Mouse (Mus musculus) T-helper 17 cell (primary cell): Measurements from ENCODE around the gene Ctps2.

Experiments
- in situ Hi-C, 2 experiments: fragments of 300-600 bp; cut with MboI, MseI; formaldehyde crosslinking; loops; 1 replicate in 1 of 2; 2 replicates in 1 of 2; pipeline ENCODE4 v1.15.1; 2025; ENCODE audit warnings: high pct_unique_total_duplicates in 2 of 2

Gene Ctps2

DNA sequence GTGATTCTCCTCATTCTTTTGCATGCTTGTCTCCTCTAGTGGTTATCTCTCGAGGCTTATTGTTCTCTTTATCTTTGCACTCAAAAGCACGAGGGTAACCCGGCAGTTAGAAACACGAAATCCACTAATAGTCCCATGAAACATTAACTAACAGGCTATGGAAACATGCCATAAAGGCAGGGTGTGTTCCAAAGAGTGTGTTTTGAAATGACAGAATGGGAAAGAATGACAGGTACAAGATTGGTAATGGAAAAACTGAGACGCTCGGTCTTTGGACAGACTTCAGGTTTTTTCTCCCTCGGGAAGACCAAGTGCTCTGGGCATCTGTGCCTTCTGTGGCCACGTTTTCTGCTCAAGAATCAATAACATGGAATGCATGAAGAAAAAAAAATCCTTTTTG lies 66.4 kb downstream of the Ctps2 start:
- in situ Hi-C loops, result loop anchor here in 1 of 2 experiments (10.0 to 25.0 kb wide), 2 partner anchors 695 to 1097 kb away; no protein-coding TSS in a partner anchor

GRCm38 (mm10) chrX:162976194-162976593 lies 75.2 kb downstream of the Ctps2 start:
- in situ Hi-C loops, result no loop called here

GRCm38 (mm10) chrX:162986876-162987495 lies 85.9 kb downstream of the Ctps2 start:
- in situ Hi-C loops, result no loop called here

- in situ Hi-C loops, result loop anchor here in 1 of 2 experiments (10.0 kb wide), 1 partner anchor 357 kb away; no protein-coding TSS in a partner anchor
Measured at GRCm38 (mm10) chrX:162991396-162991795, 90.4 kb downstream of the Ctps2 start.

- in situ Hi-C loops, result loop anchor here in 1 of 2 experiments (10.0 kb wide), 1 partner anchor 357 kb away; no protein-coding TSS in a partner anchor
Measured at GRCm38 (mm10) chrX:162992121-162992520, 91.1 kb downstream of the Ctps2 start.

- in situ Hi-C loops, result no loop called here
Measured at GRCm38 (mm10) chrX:163027864-163028263, 126.8 kb downstream of the Ctps2 start.

DNA sequence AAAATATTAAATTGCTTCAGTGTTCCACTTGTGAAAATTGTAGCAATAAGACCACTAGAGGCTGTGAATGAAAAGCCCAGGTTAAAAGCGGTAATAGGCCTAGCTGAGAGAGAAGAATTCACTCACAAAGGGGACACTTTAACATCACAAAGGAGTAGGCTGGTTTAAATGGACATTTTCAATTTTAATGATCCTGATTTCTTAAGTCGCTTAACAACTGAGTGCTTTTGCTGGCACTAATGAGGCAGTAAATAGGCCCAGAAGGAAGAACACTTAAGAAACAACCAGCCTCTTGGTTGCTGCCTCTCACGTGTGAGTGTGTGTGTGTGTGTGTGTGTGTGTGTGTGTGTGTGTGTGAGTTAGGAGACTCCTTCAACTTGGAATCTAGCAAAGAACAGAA lies 137.7 kb downstream of the Ctps2 start:
- in situ Hi-C loops, result no loop called here

DNA sequence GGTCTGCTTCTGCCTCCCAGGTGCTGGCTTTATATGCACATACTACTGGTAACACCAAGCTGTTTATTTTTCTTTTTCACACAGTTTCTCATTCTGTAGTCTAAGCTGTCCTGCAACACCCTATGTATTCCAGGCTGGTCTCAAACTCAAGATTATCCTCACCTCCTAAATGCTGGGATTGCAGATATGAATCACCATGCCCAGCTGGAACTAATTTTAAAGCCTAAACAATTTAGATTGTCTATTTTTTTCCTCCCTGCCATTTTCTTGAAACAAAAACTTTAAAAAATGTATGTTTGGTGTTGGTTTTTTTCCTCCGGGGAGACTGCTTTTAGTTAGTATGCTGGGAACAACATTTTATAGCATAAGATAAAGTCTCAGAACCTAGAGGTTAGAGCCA lies 141.7 kb downstream of the Ctps2 start:
- in situ Hi-C loops, result no loop called here

- in situ Hi-C loops, result no loop called here
Measured at GRCm38 (mm10) chrX:163063936-163064335, 162.9 kb downstream of the Ctps2 start.
